Mouse (Mus musculus): ENCODE measurements around the gene Paf1.

GRCm38 (mm10) chr7:28386462-28386861 is 6.3 kb upstream of the Paf1 start:
- TF ChIP-seq CTCF (conservative IDR thresholded peaks at IDR 0.05; ENCODE audit: low read length) (peak; percentile 49), POU5F1 (IDR thresholded peaks at IDR 0.05; ENCODE audit: borderline replicate concordance, low read length) (no peak)
